Mouse (Mus musculus): ENCODE measurements around the gene Tbl3. TPM values are rescaled to one million over a fixed set of nuclear protein-coding genes. Genes with fewer than 3 reads are reported as not detected.
"Not testable (repeated sequence)": the region's sequence is repeated elsewhere in the genome, so short reads cannot be mapped to it uniquely, and the experiment has no call there.

Gene Tbl3
- polyA plus RNA-seq, 1 experiment from 2014 or later, result 50.1 TPM

DNA sequence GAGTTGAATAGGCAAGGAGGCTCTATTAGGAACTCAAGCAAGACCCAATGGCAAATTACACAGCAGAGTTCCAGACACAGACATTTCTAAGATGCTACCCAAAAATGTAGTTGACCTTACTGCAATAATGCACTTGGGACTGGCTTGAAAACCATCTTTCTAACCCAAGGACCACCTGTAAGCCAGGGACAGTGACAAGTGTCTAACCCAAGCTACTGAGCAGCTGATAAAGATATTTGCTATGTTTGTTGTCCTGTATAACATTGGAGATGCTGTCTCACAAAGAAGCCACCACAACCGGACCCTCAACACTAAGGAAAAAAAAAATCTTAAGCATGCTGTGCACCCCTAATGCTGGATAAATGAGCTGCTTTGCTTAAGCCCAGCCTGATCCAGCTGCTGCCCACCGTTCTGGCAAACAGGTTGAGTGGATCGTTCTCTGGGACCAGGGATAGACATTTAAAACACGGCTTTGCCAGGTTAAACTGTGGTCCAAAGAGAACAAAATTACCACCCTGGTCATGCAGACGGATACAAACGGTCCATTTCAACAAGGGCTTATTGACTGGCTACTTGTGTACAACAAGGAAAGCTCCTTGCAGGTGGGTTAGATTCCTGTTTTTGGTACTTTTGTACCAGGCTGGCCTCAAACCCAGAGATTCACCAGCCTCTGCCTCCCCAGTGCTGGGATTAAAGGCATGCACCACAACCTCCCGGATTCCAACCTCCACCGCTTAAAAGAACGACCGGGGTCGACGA, 15.8 kb upstream of the Tbl3 start:
- peaks cover 25% of the 10 kb centered on the region for H3K36me3 ChIP-seq (ENCODE audit: control insufficient read depth, insufficient read depth, low read length)
- no peaks in the 10 kb centered on the region for H3K27me3 ChIP-seq (replicated peaks; ENCODE audit: control insufficient read depth, insufficient read depth, low read length)
- peak overlapping the region; percentile 70 for H3K4me3 ChIP-seq (ENCODE audit: low read depth, low read length)
- H3K27ac ChIP-seq (replicated peaks; ENCODE audit: low read depth, low read length), result peak overlapping the region; percentile 74; the same call in 1 of the 2 replicates
- WGBS, result 3% methylated on average over 12 of the region's 12 CpGs
- H3K9me3 ChIP-seq (ENCODE audit: control insufficient read depth, low read length), result no peaks in the 10 kb centered on the region
- ATAC-seq (ENCODE audit: low read depth) (no peak), DNase-seq (ENCODE audit: low spot score) (no peak)
- H3K9ac ChIP-seq (ENCODE audit: low read depth, low read length), result peak overlapping the region; percentile 89
- H3K4me1 ChIP-seq (ENCODE audit: control insufficient read depth, insufficient read depth, low read length), result peaks cover 15% of the 10 kb centered on the region
- peak overlapping the region; percentile 75 for H3K4me2 ChIP-seq (ENCODE audit: low read depth, low read length)

DNA sequence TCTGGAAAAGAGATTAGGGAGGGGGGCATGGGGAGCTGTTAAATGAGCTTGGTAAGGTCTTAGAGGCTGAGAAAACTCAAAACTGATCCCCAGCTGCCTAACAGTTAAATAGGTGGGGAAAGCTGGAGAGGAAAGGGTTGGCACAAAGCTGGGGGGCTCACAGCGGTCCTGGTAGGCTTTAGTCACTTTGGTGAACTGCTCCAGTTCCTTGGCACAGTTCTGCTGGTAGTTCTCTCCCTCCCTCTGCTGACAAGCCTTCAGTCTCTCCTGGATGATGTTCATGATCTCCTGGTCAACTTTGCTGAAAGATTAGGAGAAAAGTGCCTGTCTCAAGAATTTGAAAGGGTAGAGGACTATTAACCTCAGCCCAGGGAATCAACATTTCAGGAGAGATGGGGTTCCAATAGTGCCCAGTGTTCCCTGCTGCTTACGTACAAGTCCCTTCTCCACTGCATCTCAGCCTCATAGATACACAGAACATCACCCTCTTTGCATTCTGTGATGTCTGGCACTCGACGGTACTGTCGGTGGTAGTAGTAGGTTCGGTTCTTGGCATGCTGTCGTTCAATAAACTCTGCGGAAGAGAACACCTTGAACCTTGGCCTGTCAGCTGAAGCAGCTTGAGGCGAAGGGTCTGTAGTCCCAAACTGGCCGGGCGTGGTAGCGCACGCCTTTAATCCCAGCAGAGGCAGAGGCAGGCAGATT, 14.9 kb upstream of the Tbl3 start:
- Histone ChIP-seq H3K27me3 (replicated peaks; ENCODE audit: control insufficient read depth, insufficient read depth, low read length) (no peaks in the 10 kb centered on the region), H3K4me1 (ENCODE audit: control insufficient read depth, insufficient read depth, low read length) (peaks cover 15% of the 10 kb centered on the region), H3K9ac (ENCODE audit: low read depth, low read length) (peak overlapping the region; percentile 14), H3K9me3 (ENCODE audit: control insufficient read depth, low read length) (no peaks in the 10 kb centered on the region), H3K27ac (replicated peaks; ENCODE audit: low read depth, low read length) (no peak overlapping the region), H3K4me3 (ENCODE audit: low read depth, low read length) (peak overlapping the region; percentile 70; the same call in 1 of the 2 replicates), H3K4me2 (ENCODE audit: low read depth, low read length) (peak overlapping the region; percentile 75), H3K36me3 (ENCODE audit: control insufficient read depth, insufficient read depth, low read length) (peaks cover 26% of the 10 kb centered on the region)
- DNase-seq (ENCODE audit: low spot score) (no peak), ATAC-seq (ENCODE audit: low read depth) (no peak)
- 28% methylated on average over 13 of the region's 13 CpGs for WGBS

DNA sequence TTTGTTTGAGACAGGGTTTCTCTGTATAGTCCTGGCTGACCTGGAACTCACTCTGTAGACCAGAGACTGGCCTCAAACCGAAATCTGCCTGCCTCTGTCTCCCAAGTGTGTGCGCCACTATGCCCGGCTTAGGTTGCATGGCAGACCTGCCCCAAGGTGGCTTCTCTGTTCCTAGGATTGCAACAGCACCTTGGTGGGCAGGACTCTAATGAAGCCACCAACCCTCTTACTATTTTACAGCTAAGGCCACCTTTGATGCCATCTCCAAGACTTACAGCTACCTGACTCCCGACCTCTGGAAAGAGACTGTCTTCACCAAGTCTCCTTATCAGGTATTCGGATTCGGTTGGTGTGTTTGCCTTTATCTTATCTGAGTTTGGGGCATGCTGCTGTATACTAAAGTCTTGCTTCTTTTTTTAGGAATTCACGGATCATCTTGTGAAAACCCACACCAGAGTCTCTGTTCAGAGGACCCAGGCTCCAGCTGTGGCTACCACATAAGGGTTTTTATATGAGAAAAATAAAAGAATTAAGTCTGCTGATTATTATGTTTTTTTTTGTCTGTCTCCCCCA, 14.0 kb upstream of the Tbl3 start:
- not testable (repeated sequence) for H3K27me3 ChIP-seq (replicated peaks; ENCODE audit: control insufficient read depth, insufficient read depth, low read length); ATAC-seq (ENCODE audit: low read depth); DNase-seq (ENCODE audit: low spot score); H3K9me3 ChIP-seq (ENCODE audit: control insufficient read depth, low read length)
- peak overlapping the region; percentile 15; the same call in 1 of the 2 replicates for H3K27ac ChIP-seq (replicated peaks; ENCODE audit: low read depth, low read length)
- 56% methylated on average over 7 of the region's 7 CpGs for WGBS
- H3K4me3 ChIP-seq (ENCODE audit: low read depth, low read length), result peak overlapping the region; percentile 91
- peak overlapping the region; percentile 57 for H3K9ac ChIP-seq (ENCODE audit: low read depth, low read length)
- peaks cover 15% of the 10 kb centered on the region for H3K4me1 ChIP-seq (ENCODE audit: control insufficient read depth, insufficient read depth, low read length)
- H3K36me3 ChIP-seq (ENCODE audit: control insufficient read depth, insufficient read depth, low read length), result peaks cover 30% of the 10 kb centered on the region
- H3K4me2 ChIP-seq (ENCODE audit: low read depth, low read length), result peak overlapping the region; percentile 81

DNA sequence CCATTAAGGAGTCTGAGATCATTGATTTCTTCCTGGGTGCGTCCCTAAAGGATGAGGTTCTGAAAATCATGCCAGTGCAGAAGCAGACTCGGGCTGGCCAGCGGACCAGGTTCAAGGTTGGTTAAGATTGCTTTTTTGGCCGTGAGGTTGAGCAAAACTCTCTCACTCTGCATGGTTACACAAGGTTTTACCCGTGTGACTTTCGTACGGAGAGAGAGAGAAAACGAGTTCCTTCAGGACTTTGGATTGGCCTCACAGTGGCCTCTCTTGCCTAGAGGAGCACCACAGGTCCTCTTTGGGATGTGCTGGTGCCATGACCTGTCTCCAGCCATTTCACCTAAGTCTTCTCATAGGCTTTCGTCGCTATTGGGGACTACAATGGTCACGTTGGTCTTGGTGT, 13.2 kb upstream of the Tbl3 start:
- ATAC-seq (ENCODE audit: low read depth); H3K9me3 ChIP-seq (ENCODE audit: control insufficient read depth, low read length); DNase-seq (ENCODE audit: low spot score); H3K27me3 ChIP-seq (replicated peaks; ENCODE audit: control insufficient read depth, insufficient read depth, low read length): not testable (repeated sequence)
- Histone ChIP-seq H3K27ac (replicated peaks; ENCODE audit: low read depth, low read length) (peak overlapping the region; percentile 87; the same call in 1 of the 2 replicates), H3K4me2 (ENCODE audit: low read depth, low read length) (peak overlapping the region; percentile 81), H3K4me3 (ENCODE audit: low read depth, low read length) (peak overlapping the region; percentile 91), H3K9ac (ENCODE audit: low read depth, low read length) (peak overlapping the region; percentile 96), H3K4me1 (ENCODE audit: control insufficient read depth, insufficient read depth, low read length) (peaks cover 15% of the 10 kb centered on the region), H3K36me3 (ENCODE audit: control insufficient read depth, insufficient read depth, low read length) (peaks cover 37% of the 10 kb centered on the region)
- under 1% methylated on average over 10 of the region's 11 CpGs for WGBS

DNA sequence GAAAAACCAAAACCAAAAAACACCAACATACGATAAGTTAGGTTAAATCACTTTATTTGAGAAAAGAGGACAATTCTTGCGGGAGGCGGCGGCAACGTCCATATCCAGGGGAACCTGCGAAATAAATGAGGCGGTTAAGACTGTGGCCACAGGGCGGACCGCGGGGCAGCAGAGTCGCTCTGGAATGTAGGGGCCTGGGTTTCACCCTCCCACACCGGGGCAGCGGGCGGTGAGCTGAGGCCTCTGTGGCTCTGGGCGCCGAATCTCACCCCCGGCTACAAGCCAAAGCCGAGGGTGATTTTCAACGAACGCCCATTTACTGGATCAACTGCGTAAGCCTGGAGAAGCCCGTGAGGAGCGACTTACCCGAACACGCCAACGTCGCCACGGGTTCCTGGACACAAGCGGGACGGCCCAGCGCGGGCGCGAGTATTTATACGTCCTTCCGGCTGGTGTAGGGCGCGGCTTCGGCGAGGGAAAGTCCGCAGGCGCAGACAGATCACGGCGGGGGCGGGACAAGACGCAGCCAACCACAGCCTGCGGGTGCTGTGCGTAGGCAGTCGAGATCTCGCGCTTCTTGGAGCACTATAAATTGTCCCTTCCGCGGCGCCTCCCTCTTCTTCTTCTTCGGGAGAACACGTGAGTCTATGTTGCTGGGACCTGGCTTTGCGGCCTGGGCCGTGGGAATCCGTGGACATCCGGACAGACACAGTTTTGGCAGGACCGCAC, 12.2 kb upstream of the Tbl3 start:
- H3K9ac ChIP-seq (ENCODE audit: low read depth, low read length), result peak overlapping the region; percentile 96
- peaks cover 15% of the 10 kb centered on the region for H3K4me1 ChIP-seq (ENCODE audit: control insufficient read depth, insufficient read depth, low read length)
- H3K27me3 ChIP-seq (replicated peaks; ENCODE audit: control insufficient read depth, insufficient read depth, low read length), result no peaks in the 10 kb centered on the region
- peaks cover 40% of the 10 kb centered on the region for H3K36me3 ChIP-seq (ENCODE audit: control insufficient read depth, insufficient read depth, low read length)
- no peaks in the 10 kb centered on the region for H3K9me3 ChIP-seq (ENCODE audit: control insufficient read depth, low read length)
- H3K4me3 ChIP-seq (ENCODE audit: low read depth, low read length), result peak overlapping the region; percentile 91
- peak; percentile 99 for ATAC-seq (ENCODE audit: low read depth)
- peak overlapping the region; percentile 87 for H3K27ac ChIP-seq (replicated peaks; ENCODE audit: low read depth, low read length)
- peak; percentile 99 for DNase-seq (ENCODE audit: low spot score)
- under 1% methylated on average over 49 of the region's 61 CpGs for WGBS
- H3K4me2 ChIP-seq (ENCODE audit: low read depth, low read length), result peak overlapping the region; percentile 81

DNA sequence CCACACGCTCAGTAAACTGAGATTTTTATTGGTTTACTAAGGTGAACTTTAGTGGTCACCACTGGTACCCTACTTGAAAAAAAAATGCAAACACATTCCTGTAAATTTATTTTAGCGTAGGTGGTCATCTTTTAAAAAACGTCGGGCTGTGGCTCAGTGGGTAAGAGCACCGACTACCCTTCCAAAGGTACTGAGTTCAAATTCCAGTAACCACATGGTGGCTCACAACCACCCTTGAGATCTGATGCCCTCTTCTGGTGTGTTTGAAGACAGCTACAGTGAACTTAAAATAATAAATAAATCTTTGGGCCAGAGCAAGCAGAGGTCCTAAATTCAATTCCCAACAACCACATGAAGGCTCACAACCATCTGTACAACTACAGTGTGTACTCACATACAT, 11.5 kb upstream of the Tbl3 start:
- H3K9me3 ChIP-seq (ENCODE audit: control insufficient read depth, low read length), result not testable (repeated sequence)
- H3K36me3 ChIP-seq (ENCODE audit: control insufficient read depth, insufficient read depth, low read length), result peaks cover 40% of the 10 kb centered on the region

DNA sequence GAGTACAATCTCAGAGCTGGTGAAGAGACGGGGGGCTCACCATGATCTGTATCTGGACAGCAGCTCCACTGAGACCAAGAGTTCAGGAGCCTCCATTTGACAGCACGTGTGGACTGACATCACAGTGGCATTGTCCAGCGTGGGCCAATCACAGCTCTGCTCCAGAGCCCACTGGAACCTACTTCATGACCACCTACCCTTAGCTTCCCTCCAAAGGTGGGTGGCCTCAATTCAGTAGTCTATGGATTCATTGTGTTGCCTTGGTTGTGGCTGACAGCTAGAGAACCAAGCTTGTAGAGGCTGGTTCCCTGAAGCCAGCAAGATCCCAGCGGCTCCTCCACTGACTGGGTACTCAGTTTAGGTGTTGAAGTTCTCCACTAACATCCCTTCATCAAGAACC, 10.5 kb upstream of the Tbl3 start, which contains the start of the genes Rnf151 and Rps2:
TSS of gene Rnf151 (minus strand) at position 121 of the 400 bp plus-strand sequence.
TSS of gene Rps2 (plus strand) at position 174 of the 400 bp plus-strand sequence.
- 81% methylated on average over 4 of the region's 4 CpGs for WGBS
- Histone ChIP-seq H3K9ac (ENCODE audit: low read depth, low read length) (peak within 1 kb of the TSS; percentile 96), H3K27ac (replicated peaks; ENCODE audit: low read depth, low read length) (no peak within 1 kb of the TSS)

More for the DNA sequence above, 11.5 kb upstream of the Tbl3 start:
- H3K4me1 ChIP-seq (ENCODE audit: control insufficient read depth, insufficient read depth, low read length), result peaks cover 15% of the 10 kb centered on the region
- not testable (repeated sequence) for DNase-seq (ENCODE audit: low spot score); ATAC-seq (ENCODE audit: low read depth); H3K27ac ChIP-seq (replicated peaks; ENCODE audit: low read depth, low read length); H3K27me3 ChIP-seq (replicated peaks; ENCODE audit: control insufficient read depth, insufficient read depth, low read length)
- peak overlapping the region; percentile 59 for H3K4me2 ChIP-seq (ENCODE audit: low read depth, low read length)
- peak overlapping the region; percentile 91 for H3K4me3 ChIP-seq (ENCODE audit: low read depth, low read length)
- peak overlapping the region; percentile 96 for H3K9ac ChIP-seq (ENCODE audit: low read depth, low read length)
- WGBS, result 64% methylated on average over 5 of the region's 5 CpGs

DNA sequence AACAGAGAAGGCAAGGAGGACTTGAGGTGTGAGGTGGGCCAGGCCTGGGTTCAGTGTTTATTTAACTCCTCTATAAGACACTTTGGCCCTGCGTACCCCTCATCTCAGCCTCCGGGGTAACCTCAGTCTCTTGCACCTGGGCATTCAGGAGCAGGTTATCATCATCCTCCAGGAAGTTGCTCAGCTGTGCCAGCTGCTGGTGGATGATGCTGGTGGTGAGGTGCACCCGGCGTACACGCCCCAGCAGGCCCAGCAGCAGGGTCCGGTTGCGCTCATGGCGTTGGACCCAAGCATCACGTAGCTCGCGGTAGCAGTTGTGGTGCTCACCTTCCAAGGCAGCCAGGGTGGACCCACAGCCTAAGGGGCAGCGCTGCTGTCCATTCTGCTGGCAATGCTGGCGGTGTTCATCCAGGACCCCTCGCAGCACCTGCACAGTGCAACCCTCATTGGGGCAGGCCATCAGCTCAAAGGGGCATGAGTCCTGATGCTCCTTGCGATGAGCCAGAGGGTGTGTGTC, 8.8 kb upstream of the Tbl3 start:
- ATAC-seq (ENCODE audit: low read depth) (no peak), DNase-seq (ENCODE audit: low spot score) (no peak)
- peaks cover under 1% of the 10 kb centered on the region; the same call in 1 of the 2 replicates for H3K4me1 ChIP-seq (ENCODE audit: control insufficient read depth, insufficient read depth, low read length)
- H3K9me3 ChIP-seq (ENCODE audit: control insufficient read depth, low read length), result no peaks in the 10 kb centered on the region
- no peak overlapping the region for H3K9ac ChIP-seq (ENCODE audit: low read depth, low read length)
- H3K27me3 ChIP-seq (replicated peaks; ENCODE audit: control insufficient read depth, insufficient read depth, low read length), result no peaks in the 10 kb centered on the region
- H3K4me3 ChIP-seq (ENCODE audit: low read depth, low read length), result no peak overlapping the region
- H3K36me3 ChIP-seq (ENCODE audit: control insufficient read depth, insufficient read depth, low read length), result peaks cover 25% of the 10 kb centered on the region
- H3K27ac ChIP-seq (replicated peaks; ENCODE audit: low read depth, low read length), result no peak overlapping the region
- H3K4me2 ChIP-seq (ENCODE audit: low read depth, low read length), result no peak overlapping the region
- 96% methylated on average over 15 of the region's 15 CpGs for WGBS

More for the DNA sequence above, 10.5 kb upstream of the Tbl3 start, which contains the start of the genes Rnf151 and Rps2:
- Histone ChIP-seq H3K9me3 (ENCODE audit: control insufficient read depth, low read length) (no peaks in the 10 kb centered on the region), H3K4me2 (ENCODE audit: low read depth, low read length) (peak within 1 kb of the TSS; percentile 59), H3K27me3 (replicated peaks; ENCODE audit: control insufficient read depth, insufficient read depth, low read length) (no peaks in the 10 kb centered on the region), H3K36me3 (ENCODE audit: control insufficient read depth, insufficient read depth, low read length) (peaks cover 40% of the 10 kb centered on the region), H3K4me3 (ENCODE audit: low read depth, low read length) (peak within 1 kb of the TSS; percentile 91), H3K4me1 (ENCODE audit: control insufficient read depth, insufficient read depth, low read length) (peaks cover 11% of the 10 kb centered on the region)
- no peak for ATAC-seq (ENCODE audit: low read depth)
- no peak for DNase-seq (ENCODE audit: low spot score)

Data from embryonic facial prominence, embryonic 14.5 days (tissue).